19 mouse cellular contexts compared by ENCODE assay signal in the genomic region with DNA sequence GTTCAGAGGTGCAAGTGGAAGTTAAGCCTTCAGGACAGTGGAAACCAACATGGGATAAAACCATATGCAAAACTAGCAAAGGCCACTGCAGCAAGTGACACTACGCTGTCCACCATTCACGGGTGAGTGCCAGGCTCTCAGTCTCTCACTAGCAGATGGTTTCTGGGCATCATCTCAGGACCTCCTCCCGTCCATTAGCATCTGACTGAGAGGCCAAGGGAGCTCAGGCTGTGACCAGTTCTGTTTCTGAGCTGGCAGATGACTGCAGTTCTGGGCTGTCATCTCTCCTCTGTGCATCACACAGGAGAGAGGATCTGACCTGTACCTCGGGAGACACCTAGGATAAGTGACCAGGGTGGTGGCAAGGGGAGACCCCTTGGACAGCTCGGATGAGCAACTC.
DNase-seq lines count a peak whose midpoint lies in the region; ATAC-seq lines count a peak whose summit lies in the region.
"Had no signal": no experiment of that assay in that cellular context is flagged by ENCODE, and none has a peak within 500 bp of the region (broad histone marks: within the 10 kb centered on the region; RNA-seq: fewer than 3 reads in every experiment).

No protein-coding gene starts in this region.

- WGBS in midbrain, embryonic 11.5 days = 81% methylated on average over 5 of the region's 5 CpGs
- 80% methylated on average over 5 of the region's 5 CpGs for WGBS in midbrain, embryonic 15.5 days

- ATAC-seq in midbrain, embryonic 11.5 days (ENCODE audit: low FRiP score) = no peak
- ATAC-seq in midbrain, embryonic 15.5 days (replicated peaks) = no peak
- ATAC-seq: CD4-positive, CD25-positive, alpha-beta regulatory T cell, adult 4 months; forebrain, postnatal 0 days; hindbrain, embryonic 16.5 days had no signal

- H3K4me1 ChIP-seq in midbrain, embryonic 11.5 days (ENCODE audit: control insufficient read depth, insufficient read depth, low read length) = no peaks in the 10 kb centered on the region
- no peaks in the 10 kb centered on the region for H3K4me1 ChIP-seq in midbrain, embryonic 15.5 days
- H3K4me1 ChIP-seq: forebrain, embryonic 12.5 days; heart, embryonic 12.5 days had no signal

- peak; percentile 8 for DNase-seq in midbrain, embryonic 11.5 days (ENCODE audit: low spot score, missing footprints)
- DNase-seq in cerebellum, adult 18-20 months = peak; percentile 36 to 40
- DNase-seq in cerebellum, adult 9-11 months = peak; percentile 54
- peak; percentile 70 to 73 for DNase-seq in cerebellum, postnatal 36 days
- no peak for DNase-seq in lung, postnatal 4 days
- DNase-seq in kidney, postnatal 4 days = no peak
- no peak for DNase-seq in MN1 (ENCODE audit: low spot score)
- DNase-seq: adrenal gland, postnatal 10 days; forebrain, postnatal 0 days; gastrocnemius, postnatal 14 days; heart, adult 2 months; kidney, adult 11 months had no signal

- no peaks in the 10 kb centered on the region for H3K36me3 ChIP-seq in midbrain, embryonic 11.5 days (ENCODE audit: control insufficient read depth, insufficient read depth, low read length)
- no peaks in the 10 kb centered on the region for H3K36me3 ChIP-seq in midbrain, embryonic 15.5 days (replicated peaks)
- H3K36me3 ChIP-seq: embryonic facial prominence, embryonic 13.5 days; forebrain, embryonic 12.5 days; G1E; heart, embryonic 12.5 days had no signal

- no peak overlapping the region for H3K4me3 ChIP-seq in midbrain, embryonic 11.5 days (ENCODE audit: low read depth, low read length)
- no peak overlapping the region for H3K4me3 ChIP-seq in midbrain, embryonic 15.5 days
- H3K4me3 ChIP-seq: embryonic facial prominence, embryonic 13.5 days; forebrain, embryonic 12.5 days; heart, adult 2 months; heart, embryonic 12.5 days had no signal

- H3K27me3 ChIP-seq in midbrain, embryonic 11.5 days (ENCODE audit: control insufficient read depth, insufficient read depth, low read length) = no peaks in the 10 kb centered on the region
- no peaks in the 10 kb centered on the region for H3K27me3 ChIP-seq in midbrain, embryonic 15.5 days (replicated peaks)
- H3K27me3 ChIP-seq: embryonic facial prominence, embryonic 13.5 days; forebrain, embryonic 12.5 days; heart, embryonic 12.5 days had no signal

- H3K9me3 ChIP-seq in midbrain, embryonic 11.5 days (ENCODE audit: control insufficient read depth, low read length) = no peaks in the 10 kb centered on the region
- H3K9me3 ChIP-seq in midbrain, embryonic 15.5 days = no peaks in the 10 kb centered on the region
- H3K9me3 ChIP-seq: embryonic facial prominence, embryonic 13.5 days; forebrain, embryonic 12.5 days; G1E; heart, embryonic 12.5 days had no signal

- H3K27ac ChIP-seq in midbrain, embryonic 11.5 days (ENCODE audit: low read depth, low read length) = no peak overlapping the region
- H3K27ac ChIP-seq in midbrain, embryonic 15.5 days = no peak overlapping the region
- H3K27ac ChIP-seq: embryonic facial prominence, embryonic 13.5 days; forebrain, embryonic 12.5 days; heart, adult 2 months had no signal

- no peak overlapping the region for H3K9ac ChIP-seq in midbrain, embryonic 11.5 days (ENCODE audit: low read length)
- H3K9ac ChIP-seq in midbrain, embryonic 15.5 days = no peak overlapping the region
- H3K9ac ChIP-seq: embryonic facial prominence, embryonic 13.5 days; forebrain, embryonic 12.5 days; forebrain, postnatal 0 days; heart, embryonic 12.5 days had no signal

- H3K4me2 ChIP-seq in midbrain, embryonic 11.5 days = no peak overlapping the region
- H3K4me2 ChIP-seq in midbrain, embryonic 15.5 days = no peak overlapping the region
- H3K4me2 ChIP-seq: embryonic facial prominence, embryonic 13.5 days; forebrain, embryonic 12.5 days; heart, embryonic 12.5 days had no signal

Comparison
In these comparisons a context has a peak if more than half of its experiments do, and no peak if none do; other contexts are left out.
1. DNase-seq: peak in midbrain, embryonic 11.5 days (single experiment), cerebellum, adult 18-20 months (2 of 2), cerebellum, adult 9-11 months (single experiment) and cerebellum, postnatal 36 days (2 of 2); none in lung, postnatal 4 days (0 of 2), kidney, postnatal 4 days (0 of 2) and MN1 (single experiment).